Mouse (Mus musculus) brain, embryonic 14.5 days (tissue): Measurements from ENCODE around the gene Adgrg5. TPM values are rescaled to one million over a fixed set of nuclear protein-coding genes. Genes with fewer than 3 reads are reported as not detected.
A peak's percentile ranks its signal among the peaks of the same experiment; 100 is the strongest.

ENCODE experiments used
- DNase-seq: peaks from one replicate; pipeline ENCODE4 v3.0.0-alpha.2; 2011; ENCODE audit warnings: low read depth
- CTCF ChIP-seq: fragments of 200-500 bp; IDR thresholded peaks from 2 replicates; pipeline ENCODE4 v1.5.1; 2012; ENCODE audit warnings: inconsistent platforms, mild to moderate bottlenecking, moderate library complexity, borderline replicate concordance; ENCODE audit not compliant: insufficient read depth, insufficient read length; ENCODE audit errors: extremely low read depth
- POLR2A ChIP-seq: fragments of 200-500 bp; IDR thresholded peaks from 2 replicates; pipeline ENCODE4 v1.6.1; 2012; ENCODE audit warnings: mild to moderate bottlenecking, inconsistent platforms, borderline replicate concordance; ENCODE audit not compliant: poor library complexity, insufficient read depth, insufficient read length, severe bottlenecking; ENCODE audit errors: extremely low read depth
- polyA plus RNA-seq: library from polyadenylated mRNA; depleted of rRNA; stranded (reverse); fragments of >200 nt; gene quantifications from 2 replicates; pipeline ENCODE4 v1.2.3, GENCODE M21; 2012; rRNA removed

Adgrg5 gene
- polyA plus RNA-seq, 1 experiment = 0.27 TPM

GRCm38 (mm10) chr8:94990598-94991453 lies 67.3 kb downstream of the Adgrg5 start:
- TF ChIP-seq CTCF (no peak), POLR2A (no peak)
- DNase-seq = peak; percentile 45

- TF ChIP-seq POLR2A = no peak
- TF ChIP-seq CTCF = no peak
- DNase-seq = no peak
Measured at GRCm38 (mm10) chr8:94991454-94991994, 68.0 kb downstream of the Adgrg5 start.

GRCm38 (mm10) chr8:94992010-94992409 lies 68.5 kb downstream of the Adgrg5 start:
- TF ChIP-seq CTCF (no peak), POLR2A (no peak)
- no peak for DNase-seq

- peak; percentile 87 for DNase-seq
- TF ChIP-seq CTCF (no peak), POLR2A (no peak)
Measured at GRCm38 (mm10) chr8:94992534-94992933, 69.0 kb downstream of the Adgrg5 start.

Other genes starting within 250 kb of the Adgrg5 start
- gene Pllp, start 227.4 kb upstream of the Adgrg5 start, polyA plus RNA-seq = 1.0 and 1.2 TPM in 2 replicates
- gene Ccl22, start 178.1 kb upstream of the Adgrg5 start, polyA plus RNA-seq = 0.04 TPM in 2 replicates
- gene Cx3cl1, start 151.7 kb upstream of the Adgrg5 start, polyA plus RNA-seq = 23.9 and 28.2 TPM in 2 replicates
- 0.18 TPM in 1 of 2 replicates, not detected in the other for gene Ccl17, start 113.2 kb upstream of the Adgrg5 start, polyA plus RNA-seq
- 60.1 and 62.3 TPM in 2 replicates for gene Coq9, start 85.4 kb upstream of the Adgrg5 start, polyA plus RNA-seq
- gene Ciapin1, start 85.3 kb upstream of the Adgrg5 start, polyA plus RNA-seq = 81.3 and 82.0 TPM in 2 replicates
- 98.3 and 144 TPM in 2 replicates for gene Polr2c, start 66.2 kb upstream of the Adgrg5 start, polyA plus RNA-seq
- 82.4 and 85.0 TPM in 2 replicates for gene Dok4, start 47.4 kb upstream of the Adgrg5 start, polyA plus RNA-seq
- gene Ccdc102a, start 5.6 kb upstream of the Adgrg5 start, polyA plus RNA-seq = 9.0 and 11.1 TPM in 2 replicates
- 468 and 636 TPM in 2 replicates for gene Adgrg1, start 51.1 kb downstream of the Adgrg5 start, polyA plus RNA-seq
- 2.1 and 3.0 TPM in 2 replicates for gene Adgrg3, start 94.0 kb downstream of the Adgrg5 start, polyA plus RNA-seq
- 2.0 and 4.2 TPM in 2 replicates for gene Drc7, start 131.4 kb downstream of the Adgrg5 start, polyA plus RNA-seq
- 56.2 and 67.2 TPM in 2 replicates for gene Katnb1, start 157.5 kb downstream of the Adgrg5 start, polyA plus RNA-seq